Mouse (Mus musculus): Measurements from ENCODE around the gene Rassf9.

DNA sequence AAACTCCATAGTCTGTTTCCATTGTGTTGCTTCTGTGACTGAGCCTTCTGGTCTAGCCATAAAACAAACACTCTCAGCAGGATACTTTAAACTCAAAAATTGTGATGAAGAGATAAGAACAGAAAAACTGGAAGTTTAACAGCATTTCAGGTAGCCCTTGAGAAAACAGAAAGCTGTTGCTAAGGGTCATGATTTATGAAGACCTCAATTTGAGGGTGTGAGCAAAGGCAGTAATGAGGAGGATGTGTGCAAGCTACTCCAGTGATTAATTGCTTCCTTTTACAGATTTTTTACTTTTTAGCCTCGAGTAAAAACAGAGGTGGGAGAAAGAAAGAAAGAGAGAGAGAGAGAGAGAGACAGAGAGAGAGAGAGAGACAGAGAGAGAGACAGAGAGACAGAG lies 2.1 kb downstream of the Rassf9 start:
- TF ChIP-seq CTCF (IDR thresholded peaks at IDR 0.05; ENCODE audit: low read depth): no peak
- TF ChIP-seq EP300 (optimal IDR thresholded peaks at IDR 0.05): no peak

Data from stomach, postnatal 0 days (tissue).